ENCODE assay signal across 8 mouse cellular contexts in genomic region chr13:64153751-64154267, GRCm38 (mm10). TPM values are rescaled to one million over a fixed set of nuclear protein-coding genes. Genes with fewer than 3 reads are reported as not detected.
DNase-seq lines count a peak whose midpoint lies in the region; ATAC-seq lines count a peak whose summit lies in the region.

No protein-coding gene starts in this region.

- H3K4me1 ChIP-seq in limb, embryonic 12.5 days (replicated peaks), result peaks cover 27% of the 10 kb centered on the region
- peaks cover 21% of the 10 kb centered on the region for H3K4me1 ChIP-seq in midbrain, embryonic 12.5 days

- DNase-seq in CD8-positive naive resting alpha-beta T cell, adult 2 months (ENCODE audit: low read depth in 2 of 2, low spot score in 2 of 2), result peak; percentile 6 to 16
- DNase-seq in adrenal gland, postnatal 10 days, result peak; percentile 73
- peak; percentile 53 to 68 for DNase-seq in heart, postnatal 36 days
- peak; percentile 79 for DNase-seq in splenic B cell, adult 2 months (ENCODE audit: low read depth, low spot score)
- DNase-seq in layer of hippocampus, adult 8-10 months (ENCODE audit: low spot score in 2 of 2), result no peak

- no peaks in the 10 kb centered on the region for H3K36me3 ChIP-seq in limb, embryonic 12.5 days
- no peaks in the 10 kb centered on the region for H3K36me3 ChIP-seq in midbrain, embryonic 12.5 days
- H3K36me3 ChIP-seq in splenic B cell, adult 2 months (ENCODE audit: control insufficient read depth, insufficient read depth, low read length, poor library complexity, severe bottlenecking), result no peaks in the 10 kb centered on the region

- peak overlapping the region; percentile 44 for H3K9ac ChIP-seq in limb, embryonic 12.5 days (replicated peaks)
- no peak overlapping the region; the same call in 1 of the 2 replicates for H3K9ac ChIP-seq in midbrain, embryonic 12.5 days (replicated peaks)

- ATAC-seq in erythroblast, adult 5-6 weeks (replicated peaks; ENCODE audit: low FRiP score, poor library complexity, severe bottlenecking), result 0 out of 2 replicates have a peak, but pooled peaks have one; percentile 19
- peak; percentile 38; the same call in 1 of the 2 replicates for ATAC-seq in limb, embryonic 12.5 days (ENCODE audit: insufficient number of reproducible peaks, insufficient read depth, low FRiP score, low TSS enrichment, low read depth)
- ATAC-seq in midbrain, embryonic 12.5 days (ENCODE audit: low FRiP score, low read depth), result peak; percentile 35

- no peaks in the 10 kb centered on the region for H3K9me3 ChIP-seq in limb, embryonic 12.5 days
- H3K9me3 ChIP-seq in midbrain, embryonic 12.5 days, result no peaks in the 10 kb centered on the region

- no peaks in the 10 kb centered on the region for H3K27me3 ChIP-seq in limb, embryonic 12.5 days
- H3K27me3 ChIP-seq in midbrain, embryonic 12.5 days, result peaks cover 6% of the 10 kb centered on the region
- no peaks in the 10 kb centered on the region for H3K27me3 ChIP-seq in splenic B cell, adult 2 months (ENCODE audit: control insufficient read depth, insufficient read depth, low read length, poor library complexity, severe bottlenecking)

- 3% methylated on average over 18 of the region's 18 CpGs for WGBS in limb, embryonic 12.5 days
- under 1% methylated on average over 18 of the region's 18 CpGs for WGBS in midbrain, embryonic 12.5 days

- peak overlapping the region; percentile 62 for H3K27ac ChIP-seq in limb, embryonic 12.5 days
- 0 out of 2 replicates have a peak overlapping the region, but pooled peaks have one; percentile 10 for H3K27ac ChIP-seq in midbrain, embryonic 12.5 days (replicated peaks)

- peak overlapping the region; percentile 86 for H3K4me2 ChIP-seq in limb, embryonic 12.5 days
- peak overlapping the region; percentile 92 for H3K4me2 ChIP-seq in midbrain, embryonic 12.5 days (replicated peaks)

- intact Hi-C loops in heart, postnatal 36 days (cut with DNase I), result loop anchor here (10.0 kb wide), 1 partner anchor 589 kb away; no protein-coding TSS in a partner anchor

- H3K4me3 ChIP-seq in limb, embryonic 12.5 days (replicated peaks), result peak overlapping the region; percentile 81
- H3K4me3 ChIP-seq in midbrain, embryonic 12.5 days, result peak overlapping the region; percentile 85

RNA-seq across cellular contexts. Expression of gene Zfp367, which starts 0.8 kb away (rescaled TPM):
- total RNA-seq in adrenal gland, postnatal 10 days (2021), result 10 to 100 TPM; 19.0 to 19.6 TPM
- 25.0 and 29.7 TPM in 2 replicates for total RNA-seq in erythroblast, adult 5-6 weeks (2015; ENCODE audit: low replicate concordance)
- 29.6 and 43.4 TPM in 2 replicates for total RNA-seq in erythroblast, adult 5-6 weeks (2017; ENCODE audit: low replicate concordance)
- 10 to 100 TPM; 20.9 to 22.8 TPM for total RNA-seq in heart, postnatal 36 days (2021)
- polyA plus RNA-seq in limb, embryonic 12.5 days (2016; fragmentation: Nextera tagmentation; extraction: Ambion mirVana), result 17.4 and 19.5 TPM in 2 replicates
- 20.7 and 22.6 TPM in 2 replicates for polyA plus RNA-seq in midbrain, embryonic 12.5 days (2016; fragmentation: Nextera tagmentation; extraction: Ambion mirVana)
- 10 to 100 TPM; 13.6 to 22.2 (median 15.2) TPM for total RNA-seq in layer of hippocampus, adult 8-10 months (2022)

RNA-seq across cellular contexts. Expression of gene Habp4, which starts 7.8 kb away (rescaled TPM):
- total RNA-seq in adrenal gland, postnatal 10 days (2021), result 10 to 100 TPM; 20.4 to 24.7 TPM
- total RNA-seq in erythroblast, adult 5-6 weeks (2015; ENCODE audit: low replicate concordance), result 4.0 TPM in 1 of 2 replicates, not detected in the other
- 0.17 and 3.3 TPM in 2 replicates for total RNA-seq in erythroblast, adult 5-6 weeks (2017; ENCODE audit: low replicate concordance)
- total RNA-seq in heart, postnatal 36 days (2021), result 10 to 100 TPM; 48.7 to 51.1 TPM
- polyA plus RNA-seq in limb, embryonic 12.5 days (2016; fragmentation: Nextera tagmentation; extraction: Ambion mirVana), result 30.9 and 31.6 TPM in 2 replicates
- polyA plus RNA-seq in midbrain, embryonic 12.5 days (2016; fragmentation: Nextera tagmentation; extraction: Ambion mirVana), result 26.8 and 28.4 TPM in 2 replicates
- total RNA-seq in layer of hippocampus, adult 8-10 months (2022), result 100 to 1,000 TPM; 139 to 153 (median 147) TPM

RNA-seq across cellular contexts. Expression of gene Slc35d2, which starts 24.6 kb away (rescaled TPM):
- total RNA-seq in adrenal gland, postnatal 10 days (2021), result 1 to 10 TPM; 7.7 to 9.4 TPM
- total RNA-seq in erythroblast, adult 5-6 weeks (2015; ENCODE audit: low replicate concordance), result 5.0 and 5.2 TPM in 2 replicates
- 1.7 and 4.0 TPM in 2 replicates for total RNA-seq in erythroblast, adult 5-6 weeks (2017; ENCODE audit: low replicate concordance)
- total RNA-seq in heart, postnatal 36 days (2021), result 1 to 10 TPM; 2.1 to 2.5 TPM
- polyA plus RNA-seq in limb, embryonic 12.5 days (2016; fragmentation: Nextera tagmentation; extraction: Ambion mirVana), result 4.3 and 4.5 TPM in 2 replicates
- 1.7 and 4.0 TPM in 2 replicates for polyA plus RNA-seq in midbrain, embryonic 12.5 days (2016; fragmentation: Nextera tagmentation; extraction: Ambion mirVana)
- 1 to 10 TPM in 3 of 4 experiments, under 1 TPM in 1; 0.52 to 2.0 (median 1.2) TPM for total RNA-seq in layer of hippocampus, adult 8-10 months (2022)

Comparison
In these comparisons a context has a peak if more than half of its experiments do, and no peak if none do; other contexts are left out.
1. DNase-seq: peak in CD8-positive naive resting alpha-beta T cell, adult 2 months (2 of 2), adrenal gland, postnatal 10 days (single experiment), heart, postnatal 36 days (2 of 2) and splenic B cell, adult 2 months (single experiment); none in layer of hippocampus, adult 8-10 months (0 of 2).
2. RNA of gene Habp4, which starts 7.8 kb away (total RNA-seq): 139 to 153 TPM in layer of hippocampus, adult 8-10 months, 48.7 to 51.1 TPM in heart, postnatal 36 days and 20.4 to 24.7 TPM in adrenal gland, postnatal 10 days; 0.17 to 4.0 TPM in erythroblast, adult 5-6 weeks; every median in the first group is over 4 times any median in the second.
3. Peak in every context shown above with its lines, with median percentiles within 50 percentile points of each other: ATAC-seq.